Mouse (Mus musculus) intestine, embryonic 15.5 days (tissue): ENCODE results near the gene Mlxip. TPM values are rescaled to one million over a fixed set of nuclear protein-coding genes. Genes with fewer than 3 reads are reported as not detected.

Experiments
- ATAC-seq: fragments of 200-750 bp; cut with Nextera tagmentation; 2 replicates; pipeline ENCODE4 v1.8.0; 2017; ENCODE audit warnings: moderate TSS enrichment, moderate library complexity
- H3K27ac ChIP-seq: fragments of 300-500 bp; sonication (generic); 2 replicates; pipeline ENCODE4 v1.5.1; 2015; ENCODE audit warnings: mild to moderate bottlenecking, inconsistent platforms
- H3K27me3 ChIP-seq: fragments of 300-500 bp; sonication (generic); replicated peaks from 2 replicates; pipeline ENCODE4 v1.6.1; 2015; ENCODE audit warnings: inconsistent platforms
- H3K36me3 ChIP-seq: fragments of 300-500 bp; sonication (generic); 2 replicates; pipeline ENCODE4 v1.6.1; 2015; ENCODE audit warnings: inconsistent platforms
- H3K4me1 ChIP-seq: fragments of 300-500 bp; sonication (generic); replicated peaks from 2 replicates; pipeline ENCODE4 v1.6.1; 2015; ENCODE audit warnings: inconsistent platforms
- H3K4me2 ChIP-seq: fragments of 300-500 bp; sonication (generic); replicated peaks from 2 replicates; pipeline ENCODE4 v1.6.1; 2015; ENCODE audit warnings: mild to moderate bottlenecking, inconsistent platforms
- H3K4me3 ChIP-seq: fragments of 300-500 bp; sonication (generic); replicated peaks from 2 replicates; pipeline ENCODE4 v1.5.1; 2015; ENCODE audit warnings: inconsistent platforms
- H3K9ac ChIP-seq: fragments of 300-500 bp; sonication (generic); 2 replicates; pipeline ENCODE4 v1.6.1; 2015; ENCODE audit warnings: inconsistent platforms
- H3K9me3 ChIP-seq: fragments of 300-500 bp; sonication (generic); 2 replicates; pipeline ENCODE4 v1.6.1; 2016; ENCODE audit warnings: inconsistent platforms
- WGBS: fragments of 180-500 bp; shearing (Covaris S2); methylation state at CpG from one replicate; pipeline ENCODE4 v1.1.7; 2015; 5-methylcytosine and 5-hydroxymethylcytosine counted together
- polyA plus RNA-seq: library from polyadenylated mRNA; unstranded; fragments of >200 nt; fragmentation: Nextera tagmentation; extraction: Ambion mirVana; gene quantifications from 2 replicates; pipeline ENCODE4 v1.2.1, GENCODE M21; 2015

The Mlxip gene
- polyA plus RNA-seq, 1 experiment from 2014 or later: 19.2 TPM

- no peaks in the 10 kb centered on the region for H3K27me3 ChIP-seq
- H3K9me3 ChIP-seq: no peaks in the 10 kb centered on the region
- H3K4me2 ChIP-seq: peak overlapping the region; percentile 54
- H3K4me1 ChIP-seq: peaks cover 5% of the 10 kb centered on the region
- no peak overlapping the region for H3K9ac ChIP-seq
- no peak overlapping the region for H3K27ac ChIP-seq
- H3K36me3 ChIP-seq: no peaks in the 10 kb centered on the region
- H3K4me3 ChIP-seq: peak overlapping the region; percentile 22; the same call in 1 of the 2 replicates
- no peak for ATAC-seq
- 15% methylated on average over 16 of the region's 17 CpGs for WGBS
Observed at GRCm38 (mm10) chr5:123390536-123391441, 3.8 kb upstream of the Mlxip start.

GRCm38 (mm10) chr5:123391442-123391809, 3.2 kb upstream of the Mlxip start:
- no peaks in the 10 kb centered on the region for H3K9me3 ChIP-seq
- no peaks in the 10 kb centered on the region for H3K27me3 ChIP-seq
- no peak overlapping the region for H3K9ac ChIP-seq
- ATAC-seq: no peak
- peak overlapping the region; percentile 54 for H3K4me2 ChIP-seq
- peak overlapping the region; percentile 22; the same call in 1 of the 2 replicates for H3K4me3 ChIP-seq
- H3K27ac ChIP-seq: no peak overlapping the region
- H3K4me1 ChIP-seq: peaks cover 10% of the 10 kb centered on the region
- 18% methylated on average over 5 of the region's 5 CpGs for WGBS
- no peaks in the 10 kb centered on the region for H3K36me3 ChIP-seq

GRCm38 (mm10) chr5:123393786-123394302, 754 bp upstream of the Mlxip start:
- ATAC-seq: no peak; the same call in 1 of the 2 replicates

DNA sequence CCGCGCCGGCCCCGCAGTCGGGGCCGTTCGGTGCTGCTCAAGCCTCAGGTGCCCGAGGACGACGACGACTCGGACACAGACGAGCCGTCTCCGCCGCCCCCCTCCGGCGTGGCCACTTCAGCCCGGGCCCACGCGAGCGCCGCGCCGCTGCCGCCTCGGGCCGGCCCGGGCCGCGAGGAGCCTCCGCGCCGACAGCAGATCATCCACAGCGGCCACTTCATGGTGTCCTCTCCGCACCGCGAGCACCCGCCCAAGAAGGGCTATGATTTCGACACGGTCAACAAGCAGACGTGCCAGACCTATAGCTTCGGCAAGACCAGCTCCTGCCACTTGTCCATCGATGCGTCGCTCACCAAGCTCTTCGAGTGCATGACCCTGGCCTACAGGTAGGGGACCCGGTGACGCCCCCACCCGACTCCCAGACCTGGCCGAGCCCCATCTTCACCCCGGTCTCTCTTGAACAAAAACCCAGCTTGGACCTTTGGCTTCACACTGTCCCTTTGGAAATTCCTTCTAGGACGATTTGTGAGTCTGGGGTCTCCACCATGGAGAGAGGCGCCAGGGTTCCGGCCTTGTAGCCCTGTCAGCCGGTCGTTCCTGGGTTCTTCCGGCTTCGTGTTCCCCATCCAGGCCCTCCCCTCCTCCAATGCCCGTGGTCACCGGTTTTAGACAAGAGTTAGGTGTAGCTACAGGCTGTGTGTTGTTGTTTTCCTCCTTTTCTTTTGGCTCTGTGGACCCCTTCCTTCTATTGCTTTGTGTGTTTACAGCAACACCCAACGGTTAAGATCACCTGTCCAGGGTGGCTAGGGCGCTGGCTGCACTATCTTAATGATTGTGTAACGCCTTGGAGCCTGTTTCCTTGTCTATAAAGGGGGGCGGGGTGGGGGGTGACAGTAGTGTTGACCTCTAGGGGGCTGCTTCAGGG, 621 bp downstream of the Mlxip start:
- H3K9me3 ChIP-seq: no peaks in the 10 kb centered on the region
- H3K27me3 ChIP-seq: no peaks in the 10 kb centered on the region
- WGBS: under 1% methylated on average over 65 of the region's 65 CpGs
- H3K27ac ChIP-seq: peak overlapping the region; percentile 81
- ATAC-seq: peak; percentile 27
- peak overlapping the region; percentile 99 for H3K4me3 ChIP-seq
- H3K36me3 ChIP-seq: no peaks in the 10 kb centered on the region
- H3K9ac ChIP-seq: peak overlapping the region; percentile 85
- H3K4me1 ChIP-seq: peaks cover 26% of the 10 kb centered on the region
- peak overlapping the region; percentile 74 for H3K4me2 ChIP-seq

More at GRCm38 (mm10) chr5:123393786-123394302, 754 bp upstream of the Mlxip start:
- no peaks in the 10 kb centered on the region for H3K9me3 ChIP-seq
- H3K27ac ChIP-seq: peak overlapping the region; percentile 81
- 13% methylated on average over 5 of the region's 5 CpGs for WGBS
- H3K27me3 ChIP-seq: no peaks in the 10 kb centered on the region
- peak overlapping the region; percentile 99 for H3K4me3 ChIP-seq
- peak overlapping the region; percentile 74 for H3K4me2 ChIP-seq
- peak overlapping the region; percentile 29; the same call in 1 of the 2 replicates for H3K9ac ChIP-seq
- H3K4me1 ChIP-seq: peaks cover 26% of the 10 kb centered on the region
- no peaks in the 10 kb centered on the region for H3K36me3 ChIP-seq

DNA sequence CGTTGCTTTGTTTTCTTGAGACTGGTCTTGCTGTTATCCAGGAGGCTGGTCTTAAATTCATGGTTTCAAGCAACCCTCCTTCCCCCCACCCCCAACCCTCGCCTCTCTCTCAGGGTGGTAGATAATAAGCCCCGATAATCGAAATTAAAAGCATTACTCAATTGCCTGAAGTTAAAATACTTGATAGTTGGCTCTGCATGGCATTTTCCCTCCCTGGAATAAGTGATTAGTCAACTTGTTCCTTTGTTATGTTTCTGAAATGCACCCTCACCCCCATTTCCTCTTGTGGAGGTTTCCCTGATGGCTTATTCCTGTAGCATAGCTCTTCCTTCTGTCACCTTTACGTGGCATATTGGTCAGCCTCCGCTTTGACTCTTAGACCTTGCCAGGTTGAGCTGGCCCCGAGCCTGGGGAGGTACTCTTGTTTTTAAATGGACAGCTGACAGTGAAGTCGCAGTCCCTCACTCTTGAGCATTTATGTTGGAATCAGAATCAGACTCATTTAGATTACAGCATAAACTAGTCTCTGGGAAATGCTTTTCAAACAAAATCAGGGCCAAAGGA, 2.4 kb downstream of the Mlxip start:
- WGBS: 56% methylated on average over 8 of the region's 8 CpGs

GRCm38 (mm10) chr5:123397786-123398185, 3.2 kb downstream of the Mlxip start:
- Histone ChIP-seq H3K9ac (0 out of 2 replicates have a peak overlapping the region, but pooled peaks have one; percentile 21), H3K36me3 (no peaks in the 10 kb centered on the region), H3K4me3 (peak overlapping the region; percentile 19; the same call in 1 of the 2 replicates), H3K9me3 (no peaks in the 10 kb centered on the region), H3K4me1 (peaks cover 26% of the 10 kb centered on the region), H3K27ac (no peak overlapping the region), H3K4me2 (peak overlapping the region; percentile 74), H3K27me3 (no peaks in the 10 kb centered on the region)
- no peak for ATAC-seq
- WGBS: 68% methylated on average over 11 of the region's 11 CpGs

More for the DNA sequence above, 2.4 kb downstream of the Mlxip start:
- peak overlapping the region; percentile 99; the same call in 1 of the 2 replicates for H3K4me3 ChIP-seq
- H3K4me2 ChIP-seq: peak overlapping the region; percentile 74
- no peaks in the 10 kb centered on the region for H3K27me3 ChIP-seq
- H3K9ac ChIP-seq: no peak overlapping the region
- H3K9me3 ChIP-seq: no peaks in the 10 kb centered on the region
- no peak for ATAC-seq
- no peaks in the 10 kb centered on the region for H3K36me3 ChIP-seq
- peaks cover 26% of the 10 kb centered on the region for H3K4me1 ChIP-seq
- H3K27ac ChIP-seq: no peak overlapping the region

DNA sequence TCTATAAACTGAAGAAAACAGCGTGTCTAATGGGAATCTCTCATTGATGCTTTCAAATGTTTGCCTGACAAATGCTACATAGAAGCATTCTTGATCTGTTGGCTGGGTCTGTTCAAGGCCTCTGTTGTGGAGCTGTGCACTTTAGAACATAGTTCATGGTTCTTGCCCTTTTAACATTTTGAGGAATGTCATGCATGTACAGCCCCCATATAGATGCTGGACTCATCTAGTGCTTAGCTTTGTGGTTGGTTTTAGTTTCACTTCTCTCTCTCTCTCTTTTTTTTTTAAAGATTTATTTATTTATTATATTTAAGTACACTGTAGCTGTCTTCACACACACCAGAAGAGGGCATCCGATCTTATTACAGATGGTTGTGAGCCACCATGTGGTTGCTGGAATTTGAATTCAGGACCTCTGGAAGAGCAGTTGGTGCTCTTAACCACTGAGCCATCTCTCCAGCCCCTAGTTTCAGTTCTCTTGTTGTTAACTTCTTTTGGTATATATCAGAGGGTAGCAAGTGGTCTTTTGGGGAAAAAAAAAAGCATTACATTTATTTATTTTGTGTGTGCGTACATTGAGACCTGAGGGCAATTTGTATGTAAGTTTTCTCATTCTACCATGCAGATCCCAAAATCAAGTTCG, 4.4 kb downstream of the Mlxip start:
- Histone ChIP-seq H3K9me3 (no peaks in the 10 kb centered on the region), H3K4me2 (no peak overlapping the region), H3K36me3 (no peaks in the 10 kb centered on the region), H3K9ac (no peak overlapping the region), H3K4me3 (no peak overlapping the region), H3K27ac (no peak overlapping the region), H3K4me1 (peaks cover 24% of the 10 kb centered on the region), H3K27me3 (no peaks in the 10 kb centered on the region)
- ATAC-seq: no peak
- 85% methylated on average over 4 of the region's 4 CpGs for WGBS

- ATAC-seq: no peak
- 84% methylated on average over 3 of the region's 3 CpGs for WGBS
- H3K27me3 ChIP-seq: no peaks in the 10 kb centered on the region
Observed at GRCm38 (mm10) chr5:123404480-123404879, 9.9 kb downstream of the Mlxip start.

GRCm38 (mm10) chr5:123406952-123407351, 12.4 kb downstream of the Mlxip start:
- WGBS: 66% methylated on average over 2 of the region's 2 CpGs
- Histone ChIP-seq H3K4me2 (no peak overlapping the region), H3K9me3 (no peaks in the 10 kb centered on the region), H3K27me3 (no peaks in the 10 kb centered on the region), H3K36me3 (no peaks in the 10 kb centered on the region), H3K27ac (no peak overlapping the region), H3K9ac (no peak overlapping the region), H3K4me3 (no peak overlapping the region), H3K4me1 (peaks cover 5% of the 10 kb centered on the region; the same call in 1 of the 2 replicates)
- no peak for ATAC-seq

More at GRCm38 (mm10) chr5:123404480-123404879, 9.9 kb downstream of the Mlxip start:
- Histone ChIP-seq H3K9me3 (no peaks in the 10 kb centered on the region), H3K4me2 (no peak overlapping the region), H3K9ac (no peak overlapping the region), H3K4me3 (no peak overlapping the region), H3K36me3 (no peaks in the 10 kb centered on the region), H3K27ac (no peak overlapping the region), H3K4me1 (peaks cover 5% of the 10 kb centered on the region; the same call in 1 of the 2 replicates)

- Histone ChIP-seq H3K4me1 (peaks cover 5% of the 10 kb centered on the region; the same call in 1 of the 2 replicates), H3K36me3 (no peaks in the 10 kb centered on the region), H3K9ac (no peak overlapping the region), H3K4me3 (no peak overlapping the region), H3K27ac (no peak overlapping the region), H3K27me3 (no peaks in the 10 kb centered on the region), H3K9me3 (no peaks in the 10 kb centered on the region), H3K4me2 (no peak overlapping the region)
- no peak for ATAC-seq
- 72% methylated on average over 3 of the region's 3 CpGs for WGBS
Observed at GRCm38 (mm10) chr5:123408176-123408575, 13.6 kb downstream of the Mlxip start.

- no peak overlapping the region for H3K27ac ChIP-seq
- peaks cover 13% of the 10 kb centered on the region for H3K4me1 ChIP-seq
- H3K9me3 ChIP-seq: no peaks in the 10 kb centered on the region
- no peak overlapping the region for H3K4me2 ChIP-seq
- H3K9ac ChIP-seq: no peak overlapping the region
- no peak overlapping the region for H3K4me3 ChIP-seq
- H3K36me3 ChIP-seq: no peaks in the 10 kb centered on the region
- ATAC-seq: peak; percentile 51
- 25% methylated on average over 4 of the region's 4 CpGs for whole genome bisulfite sequencing
- no peaks in the 10 kb centered on the region for H3K27me3 ChIP-seq
Observed at GRCm38 (mm10) chr5:123412193-123412592, 17.6 kb downstream of the Mlxip start.
